Mouse (Mus musculus) liver, embryonic 14.5 days (tissue): ENCODE data around the gene Gm37240.

ENCODE experiments used
- CTCF ChIP-seq: IDR thresholded peaks from 2 replicates; pipeline ENCODE4 v1.5.1; 2016; ENCODE audit warnings: antibody characterized with exemption, low read depth, control low read depth
- EP300 ChIP-seq: IDR thresholded peaks from 2 replicates; pipeline ENCODE4 v1.6.1; 2016; ENCODE audit warnings: antibody characterized with exemption, low read depth

DNA sequence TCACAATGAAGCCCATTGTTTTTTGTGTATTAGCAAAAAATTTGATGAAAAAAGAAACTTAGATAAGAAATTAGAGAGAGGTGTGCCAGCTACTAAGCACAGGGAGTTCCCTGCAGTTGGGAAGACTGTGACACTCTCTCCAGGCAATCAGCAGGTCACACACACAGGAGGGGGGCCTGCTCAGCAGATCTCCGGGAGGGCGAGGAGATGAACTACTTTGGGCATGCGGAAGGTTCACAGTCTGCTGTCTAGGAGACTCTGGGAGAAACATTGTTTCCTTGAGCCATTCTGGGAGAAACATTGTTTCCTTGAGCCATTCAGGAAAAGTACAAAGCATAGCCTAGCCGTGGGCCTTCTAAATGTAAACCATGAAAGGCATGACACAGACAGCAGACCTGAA lies 1244.4 kb downstream of the Gm37240 start:
- no peak for TF ChIP-seq CTCF
- no peak for TF ChIP-seq EP300
